Mouse (Mus musculus) CH12.LX (cell line): Measurements from ENCODE around the gene Rnf208.

ENCODE experiments used
- CTCF ChIP-seq, 2 experiments: IDR thresholded peaks in 1 of 2; conservative IDR thresholded peaks in 1 of 2; 2 replicates each; pipeline ENCODE4 v1.5.1; 2011 to 2012; ENCODE audit warnings: low read depth in 2 of 2, low read length in 2 of 2, improper control_type of control experiment in 1 of 2, inconsistent platforms in 1 of 2, mild to moderate bottlenecking in 1 of 2, moderate library complexity in 1 of 2
- GABPA ChIP-seq: IDR thresholded peaks from 2 replicates; pipeline ENCODE4 v1.6.1; 2012; ENCODE audit warnings: low read depth, low read length, improper control_type of control experiment, inconsistent platforms; ENCODE audit not compliant: insufficient replicate concordance
- NRF1 ChIP-seq: IDR thresholded peaks from 2 replicates; pipeline ENCODE4 v1.6.1; 2014; ENCODE audit warnings: low read depth, mild to moderate bottlenecking, inconsistent platforms, low read length, improper control_type of control experiment, moderate library complexity

- TF ChIP-seq CTCF (conservative IDR thresholded peaks at IDR 0.05 in 1 of 2, IDR thresholded peaks at IDR 0.05 in 1 of 2; ENCODE audit: low read depth in 2 of 2, low read length in 2 of 2) (no peak), GABPA (no peak), NRF1 (no peak)
Measured at GRCm38 (mm10) chr2:25194006-25194405, 48.0 kb upstream of the Rnf208 start.
